Mouse (Mus musculus) kidney, adult 18-20 months (tissue): ENCODE results near the gene Aldh3b1.

Experiments used
- DNase-seq: peaks from one replicate; pipeline ENCODE4 v3.0.0; 2021

Gene Aldh3b1

DNA sequence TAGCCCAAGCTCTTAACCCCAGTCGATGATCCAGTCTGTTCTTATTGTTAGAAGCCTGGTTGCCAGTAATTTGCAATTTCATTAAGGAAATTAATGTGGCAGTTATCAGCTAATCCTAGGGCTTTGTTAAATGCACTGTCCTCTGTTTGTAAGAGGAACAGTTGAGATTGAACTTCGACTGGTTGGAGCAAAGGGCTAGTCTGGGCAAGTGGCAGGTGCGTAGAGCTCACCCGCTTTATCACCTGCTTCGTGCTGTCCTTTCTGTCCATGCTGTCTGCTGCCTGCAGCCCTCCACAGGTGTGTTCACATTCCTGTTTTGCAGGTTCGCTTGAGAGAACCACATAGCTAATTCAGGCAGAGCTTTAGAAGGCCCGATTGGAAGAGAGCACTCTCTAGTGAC lies 54.6 kb downstream of the Aldh3b1 start:
- DNase-seq, result no peak

- DNase-seq, result peak; percentile 61
These were observed 57.2 kb downstream of the Aldh3b1 start for GRCm38 (mm10) chr19:3872373-3872772.

GRCm38 (mm10) chr19:3871468-3871867 lies 58.1 kb downstream of the Aldh3b1 start:
- DNase-seq, result no peak

- DNase-seq, result no peak
These were observed 61.3 kb downstream of the Aldh3b1 start for GRCm38 (mm10) chr19:3868290-3868689.

GRCm38 (mm10) chr19:3864960-3865359 lies 64.6 kb downstream of the Aldh3b1 start:
- no peak for DNase-seq
